Mouse (Mus musculus) hindbrain, embryonic 11.5 days (tissue): ENCODE measurements around the gene Marveld3. TPM values are rescaled to one million over a fixed set of nuclear protein-coding genes. Genes with fewer than 3 reads are reported as not detected.

Experiments
- ATAC-seq: fragments of 200-750 bp; cut with Nextera tagmentation; 2 replicates; pipeline ENCODE4 v1.8.0; 2017; ENCODE audit warnings: mild to moderate bottlenecking, moderate TSS enrichment, moderate library complexity; ENCODE audit not compliant: low FRiP score
- DNase-seq: peaks from one replicate; pipeline ENCODE4 v3.0.0-alpha.2; 2015; ENCODE audit warnings: low spot score
- H3K27ac ChIP-seq: fragments of 300-500 bp; sonication (generic); 2 replicates; pipeline ENCODE4 v1.5.1; 2014; ENCODE audit warnings: mild to moderate bottlenecking, low read depth, low read length
- H3K27me3 ChIP-seq: fragments of 300-500 bp; sonication (generic); 2 replicates; pipeline ENCODE4 v1.6.1; 2014; ENCODE audit warnings: mild to moderate bottlenecking, low read length, moderate library complexity, mixed read lengths; ENCODE audit not compliant: control insufficient read depth, insufficient read depth
- H3K36me3 ChIP-seq: fragments of 300-500 bp; sonication (generic); 2 replicates; pipeline ENCODE4 v1.6.1; 2014; ENCODE audit warnings: mild to moderate bottlenecking, low read length, moderate library complexity, mixed read lengths; ENCODE audit not compliant: control insufficient read depth, insufficient read depth
- H3K4me1 ChIP-seq: fragments of 300-500 bp; sonication (generic); replicated peaks from 2 replicates; pipeline ENCODE4 v1.6.1; 2014; ENCODE audit warnings: low read length, mixed read lengths; ENCODE audit not compliant: control insufficient read depth, insufficient read depth
- H3K4me2 ChIP-seq: fragments of 300-500 bp; sonication (generic); replicated peaks from 2 replicates; pipeline ENCODE4 v1.6.1; 2014; ENCODE audit warnings: mild to moderate bottlenecking, low read depth, low read length
- H3K4me3 ChIP-seq: fragments of 300-500 bp; sonication (generic); 2 replicates; pipeline ENCODE4 v1.5.1; 2014; ENCODE audit warnings: low read depth, low read length
- H3K9ac ChIP-seq: fragments of 300-500 bp; sonication (generic); 2 replicates; pipeline ENCODE4 v1.6.1; 2014; ENCODE audit warnings: low read depth, low read length
- H3K9me3 ChIP-seq: fragments of 300-500 bp; sonication (generic); 2 replicates; pipeline ENCODE4 v1.6.1; 2016; ENCODE audit warnings: low read length; ENCODE audit not compliant: control insufficient read depth
- WGBS: fragments of 180-500 bp; shearing (Covaris S2); extraction: QIAGEN DNeasy Blood & Tissue Kit; methylation state at CpG from one replicate; pipeline ENCODE4 v1.1.7; 2014; 5-methylcytosine and 5-hydroxymethylcytosine counted together
- polyA plus RNA-seq: library from polyadenylated mRNA; unstranded; fragments of >200 nt; fragmentation: Nextera tagmentation; extraction: Ambion mirVana; gene quantifications from 2 replicates; pipeline ENCODE4 v1.2.1, GENCODE M21; 2014

Gene Marveld3
- polyA plus RNA-seq, 1 experiment from 2014 or later, result 0.82 TPM

GRCm38 (mm10) chr8:109958036-109958655, 3.9 kb downstream of the Marveld3 start:
- Histone ChIP-seq H3K4me2 (no peak overlapping the region), H3K9me3 (no peaks in the 10 kb centered on the region), H3K4me3 (no peak overlapping the region), H3K36me3 (no peaks in the 10 kb centered on the region), H3K27me3 (peaks cover 14% of the 10 kb centered on the region), H3K4me1 (peaks cover 4% of the 10 kb centered on the region; the same call in 1 of the 2 replicates), H3K27ac (no peak overlapping the region), H3K9ac (no peak overlapping the region)
- DNase-seq (no peak), ATAC-seq (no peak)
- 43% methylated on average over 9 of the region's 12 CpGs for WGBS

- Histone ChIP-seq H3K4me1 (peaks cover 4% of the 10 kb centered on the region; the same call in 1 of the 2 replicates), H3K36me3 (no peaks in the 10 kb centered on the region), H3K9me3 (no peaks in the 10 kb centered on the region), H3K4me3 (no peak overlapping the region), H3K9ac (no peak overlapping the region), H3K27ac (no peak overlapping the region), H3K4me2 (peak overlapping the region; percentile 13; the same call in 1 of the 2 replicates), H3K27me3 (peaks cover 12% of the 10 kb centered on the region)
- ATAC-seq (0 out of 2 replicates have a peak, but pooled peaks have one; percentile 39), DNase-seq (peak; percentile 56)
- WGBS, result 1% methylated on average over 16 of the region's 16 CpGs
Observed at GRCm38 (mm10) chr8:109957167-109958028, 4.6 kb downstream of the Marveld3 start.

DNA sequence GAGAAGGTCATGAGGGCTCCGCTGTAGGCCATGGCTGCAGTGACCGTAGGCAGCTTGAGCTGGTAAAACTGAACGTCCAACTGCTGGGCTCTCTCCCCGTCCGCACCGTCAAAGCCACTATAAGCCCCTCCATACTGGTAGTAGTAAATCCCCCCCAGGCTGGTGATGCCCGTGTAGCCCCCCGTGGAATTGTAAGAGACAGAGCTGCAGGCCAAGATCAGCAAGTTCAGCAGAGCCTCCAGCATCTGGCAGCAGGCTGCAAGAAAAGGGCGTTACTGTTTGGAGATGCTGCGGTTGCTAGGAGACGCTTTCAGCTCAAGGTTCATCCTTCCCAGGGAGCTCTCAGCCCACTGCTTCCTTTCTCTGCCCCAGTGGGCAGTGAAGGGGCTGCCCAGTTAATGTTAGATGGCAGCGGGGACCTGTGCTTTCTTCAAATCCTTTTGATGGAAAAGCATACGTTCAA, 7.5 kb downstream of the Marveld3 start:
- H3K4me1 ChIP-seq, result no peaks in the 10 kb centered on the region; the same call in 1 of the 2 replicates
- H3K4me2 ChIP-seq, result no peak overlapping the region
- H3K27ac ChIP-seq, result no peak overlapping the region
- DNase-seq, result peak; percentile 69
- H3K9ac ChIP-seq, result no peak overlapping the region
- no peak overlapping the region for H3K4me3 ChIP-seq
- peak; percentile 78 for ATAC-seq
- H3K9me3 ChIP-seq, result no peaks in the 10 kb centered on the region
- H3K36me3 ChIP-seq, result no peaks in the 10 kb centered on the region
- 45% methylated on average over 13 of the region's 13 CpGs for WGBS
- H3K27me3 ChIP-seq, result no peaks in the 10 kb centered on the region

DNA sequence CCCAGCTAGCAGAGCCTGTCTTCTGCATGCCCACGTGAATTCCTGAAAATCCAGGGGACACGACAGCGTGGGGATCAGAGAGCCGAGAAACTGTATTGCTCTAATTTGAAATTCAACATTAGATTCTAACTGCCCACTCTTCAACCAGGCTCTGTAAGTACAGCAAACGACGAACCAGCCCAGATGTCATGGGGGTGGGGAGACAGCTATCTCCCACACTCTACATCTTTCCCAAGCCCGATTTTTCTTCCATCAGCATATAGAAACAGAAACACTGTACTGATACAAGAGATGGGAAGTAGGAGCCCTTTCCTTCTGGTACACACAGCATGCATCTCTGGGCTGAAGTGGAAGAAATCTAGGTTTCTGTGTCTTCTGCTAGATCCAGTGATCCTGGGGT, 9.8 kb downstream of the Marveld3 start:
- WGBS, result 79% methylated on average over 7 of the region's 7 CpGs
- ATAC-seq, result no peak
- H3K4me3 ChIP-seq, result no peak overlapping the region
- no peak overlapping the region for H3K4me2 ChIP-seq
- H3K27ac ChIP-seq, result no peak overlapping the region
- no peak overlapping the region for H3K9ac ChIP-seq
- no peaks in the 10 kb centered on the region for H3K9me3 ChIP-seq
- DNase-seq, result no peak
- no peaks in the 10 kb centered on the region; the same call in 1 of the 2 replicates for H3K4me1 ChIP-seq
- peaks cover 7% of the 10 kb centered on the region; the same call in 1 of the 2 replicates for H3K27me3 ChIP-seq
- no peaks in the 10 kb centered on the region for H3K36me3 ChIP-seq

DNA sequence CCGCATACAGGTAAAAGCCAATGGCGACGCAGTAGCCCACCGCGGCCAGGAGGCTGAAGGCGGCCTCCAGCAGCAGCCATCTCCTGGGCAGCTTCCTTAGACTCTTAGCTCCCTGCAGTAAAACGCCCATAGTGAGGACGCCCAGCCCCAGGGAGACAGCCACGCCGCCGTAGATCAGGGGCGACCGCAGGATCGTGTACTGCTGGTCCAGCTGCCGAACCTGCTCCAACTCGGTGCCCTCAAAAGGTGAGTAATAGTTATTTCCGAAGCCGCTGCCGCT, 13.8 kb downstream of the Marveld3 start:
- DNase-seq (peak; percentile 42), ATAC-seq (no peak)
- Histone ChIP-seq H3K9ac (no peak overlapping the region; the same call in 1 of the 2 replicates), H3K9me3 (no peaks in the 10 kb centered on the region), H3K27ac (no peak overlapping the region), H3K4me3 (peak overlapping the region; percentile 26), H3K27me3 (peaks cover 7% of the 10 kb centered on the region; the same call in 1 of the 2 replicates), H3K4me2 (peak overlapping the region; percentile 50), H3K36me3 (no peaks in the 10 kb centered on the region), H3K4me1 (no peaks in the 10 kb centered on the region)
- 6% methylated on average over 19 of the region's 19 CpGs for WGBS

DNA sequence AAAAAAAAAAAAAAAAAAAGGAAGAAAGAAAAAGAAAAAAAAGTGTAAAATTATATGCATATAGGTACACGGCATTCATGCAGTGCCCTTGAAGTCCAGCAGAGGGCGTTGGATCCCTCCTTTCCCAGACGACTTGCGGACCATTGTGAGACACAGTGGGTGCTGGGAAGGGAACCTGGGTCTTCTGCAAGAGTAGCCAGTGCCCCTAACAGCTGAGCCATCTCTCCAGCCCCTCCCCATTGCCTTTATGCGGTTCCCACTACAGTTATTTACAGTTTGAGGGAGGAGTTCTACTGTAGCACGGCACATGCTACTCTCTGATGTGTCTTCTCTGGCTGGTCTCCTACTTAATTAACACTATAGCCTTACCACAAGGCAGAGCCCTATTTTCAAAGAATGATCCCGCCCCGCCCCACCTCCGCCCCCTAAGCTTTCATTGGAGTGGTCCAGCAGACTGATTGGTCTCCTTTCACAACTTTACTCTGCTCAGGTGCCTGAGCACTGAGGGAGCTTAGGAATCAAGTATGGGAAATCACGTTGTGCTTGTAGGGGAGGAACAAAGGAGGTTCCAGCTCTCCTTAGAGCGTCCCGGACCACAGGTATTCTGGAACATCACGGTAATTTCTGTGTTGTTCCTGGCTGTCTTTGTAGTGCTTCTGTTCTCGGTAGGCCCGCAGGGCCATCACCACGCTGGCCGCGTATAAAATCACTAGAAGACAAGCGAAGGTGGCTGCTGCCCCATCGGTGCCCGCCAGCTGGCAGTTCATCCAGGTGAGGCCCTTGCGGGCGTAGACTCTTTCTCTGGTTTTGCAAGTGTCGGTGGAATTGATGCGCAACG, 14.3 kb downstream of the Marveld3 start:
- Histone ChIP-seq H3K9ac (no peak overlapping the region; the same call in 1 of the 2 replicates), H3K27me3 (peaks cover 7% of the 10 kb centered on the region; the same call in 1 of the 2 replicates), H3K9me3 (no peaks in the 10 kb centered on the region), H3K4me2 (peak overlapping the region; percentile 50), H3K4me1 (no peaks in the 10 kb centered on the region), H3K36me3 (no peaks in the 10 kb centered on the region), H3K4me3 (peak overlapping the region; percentile 26), H3K27ac (no peak overlapping the region)
- 7% methylated on average over 26 of the region's 26 CpGs for WGBS
- DNase-seq, result peak; percentile 67
- ATAC-seq, result peak; percentile 45; the same call in 1 of the 2 replicates

- peaks cover 7% of the 10 kb centered on the region; the same call in 1 of the 2 replicates for H3K27me3 ChIP-seq
- no peak overlapping the region for H3K4me2 ChIP-seq
- no peaks in the 10 kb centered on the region for H3K9me3 ChIP-seq
- H3K4me1 ChIP-seq, result no peaks in the 10 kb centered on the region
- no peak for DNase-seq
- no peak overlapping the region for H3K4me3 ChIP-seq
- no peaks in the 10 kb centered on the region for H3K36me3 ChIP-seq
- no peak overlapping the region for H3K27ac ChIP-seq
- ATAC-seq, result no peak
- no peak overlapping the region for H3K9ac ChIP-seq
- 93% methylated on average over 7 of the region's 7 CpGs for WGBS
Observed at GRCm38 (mm10) chr8:109946272-109946671, 15.7 kb downstream of the Marveld3 start.

GRCm38 (mm10) chr8:109945694-109946093, 16.3 kb downstream of the Marveld3 start:
- 88% methylated on average over 7 of the region's 7 CpGs for WGBS
- H3K27ac ChIP-seq, result no peak overlapping the region
- no peaks in the 10 kb centered on the region for H3K4me1 ChIP-seq
- no peak overlapping the region for H3K4me3 ChIP-seq
- no peak overlapping the region for H3K4me2 ChIP-seq
- no peak overlapping the region for H3K9ac ChIP-seq
- peaks cover 7% of the 10 kb centered on the region; the same call in 1 of the 2 replicates for H3K27me3 ChIP-seq
- no peak for ATAC-seq
- H3K9me3 ChIP-seq, result no peaks in the 10 kb centered on the region
- H3K36me3 ChIP-seq, result no peaks in the 10 kb centered on the region
- no peak for DNase-seq
